Mouse (Mus musculus): Measurements from ENCODE around the gene Psors1c2. TPM values are rescaled to one million over a fixed set of nuclear protein-coding genes. Genes with fewer than 3 reads are reported as not detected.

Gene Psors1c2
- polyA plus RNA-seq, 1 experiment from 2014 or later, result 0.60 TPM

DNA sequence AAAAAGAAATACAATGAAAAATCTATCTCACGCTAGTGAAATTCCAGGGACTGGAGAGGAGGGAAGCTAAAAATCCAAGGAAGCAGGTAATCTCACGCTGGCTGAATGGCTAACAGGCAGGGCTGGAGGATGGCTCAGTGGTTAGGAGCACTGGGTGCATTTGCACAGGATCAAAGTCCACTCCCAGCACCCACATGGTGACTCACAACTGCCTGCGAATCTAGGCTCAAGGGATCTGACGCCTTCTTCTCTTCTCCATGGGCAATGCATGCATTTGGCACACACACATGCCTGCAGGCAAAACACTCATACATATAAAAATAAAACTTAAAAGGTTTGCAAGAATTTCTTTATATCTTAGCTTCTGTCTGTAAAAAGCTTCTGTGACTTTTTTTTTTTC lies 4.4 kb downstream of the Psors1c2 start:
- Histone ChIP-seq H3K27ac (ENCODE audit: low read length) (no peak overlapping the region), H3K9me3 (replicated peaks; ENCODE audit: control insufficient read depth, low read length, poor library complexity, severe bottlenecking) (no peaks in the 10 kb centered on the region), H3K9ac (ENCODE audit: low read depth, low read length) (no peak overlapping the region), H3K27me3 (ENCODE audit: control insufficient read depth, insufficient read depth, low read depth, low read length) (no peaks in the 10 kb centered on the region), H3K4me3 (ENCODE audit: low read depth, low read length) (no peak overlapping the region), H3K36me3 (ENCODE audit: control insufficient read depth, insufficient read depth, low read length) (no peaks in the 10 kb centered on the region), H3K4me1 (ENCODE audit: control insufficient read depth, insufficient read depth, low read length) (no peaks in the 10 kb centered on the region), H3K4me2 (ENCODE audit: low read length) (no peak overlapping the region)
- WGBS, result 87% methylated on average over 4 of the region's 4 CpGs
- ATAC-seq, result no peak

DNA sequence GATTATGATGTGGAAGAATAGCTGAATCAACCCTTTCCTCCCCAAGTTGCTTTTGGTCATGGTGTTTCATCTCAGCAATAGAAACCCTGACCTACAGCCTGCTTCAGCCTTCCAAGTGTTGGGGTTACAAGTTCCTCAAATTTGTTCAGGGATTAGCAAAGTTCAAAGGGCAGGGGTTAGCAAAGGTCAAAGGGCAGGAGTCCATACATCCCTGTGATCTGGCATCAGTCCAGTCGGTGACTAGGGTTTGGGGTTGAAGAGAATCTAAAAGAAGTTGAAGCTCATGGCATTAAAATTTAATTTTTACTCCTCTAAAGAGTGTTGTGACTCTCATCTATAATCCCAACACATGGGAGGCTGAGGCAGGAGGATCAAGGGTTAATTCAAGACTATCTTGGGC lies 5.5 kb downstream of the Psors1c2 start:
- no peaks in the 10 kb centered on the region for H3K9me3 ChIP-seq (replicated peaks; ENCODE audit: control insufficient read depth, low read length, poor library complexity, severe bottlenecking)
- no peak for ATAC-seq
- 90% methylated on average over 1 of the region's 1 CpGs for WGBS

DNA sequence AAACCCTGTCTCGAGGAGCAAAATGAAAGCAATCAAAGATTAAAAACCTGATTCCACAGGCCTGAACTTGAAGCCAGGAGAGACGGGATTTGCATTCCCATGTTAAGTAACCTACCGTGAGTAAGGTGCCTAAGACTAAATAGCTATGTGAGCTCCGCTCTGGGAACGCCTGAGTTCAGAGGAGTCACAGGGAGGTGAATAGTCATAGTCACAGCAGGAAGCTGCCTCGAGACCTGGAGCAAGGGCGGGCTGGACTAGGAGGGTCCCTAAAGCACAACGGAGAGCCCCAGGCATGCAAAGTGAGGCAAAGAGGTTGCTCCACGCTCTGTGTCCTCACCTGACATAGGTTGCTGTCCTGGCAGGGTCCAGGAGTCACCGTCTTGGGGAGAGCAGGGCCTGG lies 6.5 kb downstream of the Psors1c2 start:
- Histone ChIP-seq H3K4me2 (ENCODE audit: low read length) (no peak overlapping the region), H3K4me3 (ENCODE audit: low read depth, low read length) (no peak overlapping the region), H3K27ac (ENCODE audit: low read length) (no peak overlapping the region), H3K36me3 (ENCODE audit: control insufficient read depth, insufficient read depth, low read length) (no peaks in the 10 kb centered on the region), H3K9ac (ENCODE audit: low read depth, low read length) (no peak overlapping the region), H3K4me1 (ENCODE audit: control insufficient read depth, insufficient read depth, low read length) (no peaks in the 10 kb centered on the region; the same call in 1 of the 2 replicates), H3K27me3 (ENCODE audit: control insufficient read depth, insufficient read depth, low read depth, low read length) (no peaks in the 10 kb centered on the region), H3K9me3 (replicated peaks; ENCODE audit: control insufficient read depth, low read length, poor library complexity, severe bottlenecking) (no peaks in the 10 kb centered on the region)
- ATAC-seq, result no peak
- 53% methylated on average over 10 of the region's 10 CpGs for WGBS

More for the DNA sequence above, 5.5 kb downstream of the Psors1c2 start:
- no peak overlapping the region for H3K4me3 ChIP-seq (ENCODE audit: low read depth, low read length)
- no peaks in the 10 kb centered on the region for H3K27me3 ChIP-seq (ENCODE audit: control insufficient read depth, insufficient read depth, low read depth, low read length)
- H3K4me2 ChIP-seq (ENCODE audit: low read length), result no peak overlapping the region
- H3K27ac ChIP-seq (ENCODE audit: low read length), result no peak overlapping the region
- no peak overlapping the region for H3K9ac ChIP-seq (ENCODE audit: low read depth, low read length)
- H3K4me1 ChIP-seq (ENCODE audit: control insufficient read depth, insufficient read depth, low read length), result no peaks in the 10 kb centered on the region; the same call in 1 of the 2 replicates
- no peaks in the 10 kb centered on the region for H3K36me3 ChIP-seq (ENCODE audit: control insufficient read depth, insufficient read depth, low read length)

DNA sequence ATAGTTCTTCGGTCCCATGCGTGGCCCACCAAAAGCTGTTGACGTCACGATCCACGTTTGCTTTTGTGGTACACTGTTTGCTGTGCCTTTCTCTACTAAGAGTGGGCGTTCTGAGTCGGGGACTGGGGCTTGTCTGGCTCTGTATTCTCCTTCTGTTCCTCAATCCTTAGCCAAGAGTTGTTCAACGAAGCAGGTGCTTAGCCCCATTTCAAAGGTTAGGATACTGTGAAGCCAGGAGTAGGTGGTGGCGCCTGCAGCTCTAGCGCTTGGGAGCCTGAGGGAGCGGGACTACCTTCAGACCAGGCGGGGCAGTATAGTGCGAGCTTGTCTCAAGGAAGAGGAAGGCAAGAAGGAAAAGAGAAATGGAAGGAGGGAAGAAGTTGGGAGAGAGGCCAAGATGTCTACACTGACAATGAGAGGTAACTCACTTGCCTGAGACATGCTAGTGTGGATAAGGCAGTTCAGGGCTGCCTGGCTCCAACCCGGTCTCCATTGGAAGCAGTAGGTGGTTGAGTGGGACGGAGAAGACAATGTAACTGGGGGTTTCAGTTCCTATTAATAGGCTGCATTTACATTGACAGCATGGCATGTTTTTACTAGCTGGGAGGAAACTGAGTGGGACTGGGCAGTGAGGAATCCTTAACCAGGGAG lies 9.9 kb downstream of the Psors1c2 start:
- Histone ChIP-seq H3K4me2 (ENCODE audit: low read length) (peak overlapping the region; percentile 25; the same call in 1 of the 2 replicates), H3K27me3 (ENCODE audit: control insufficient read depth, insufficient read depth, low read depth, low read length) (no peaks in the 10 kb centered on the region), H3K4me3 (ENCODE audit: low read depth, low read length) (no peak overlapping the region), H3K9me3 (replicated peaks; ENCODE audit: control insufficient read depth, low read length, poor library complexity, severe bottlenecking) (no peaks in the 10 kb centered on the region), H3K4me1 (ENCODE audit: control insufficient read depth, insufficient read depth, low read length) (no peaks in the 10 kb centered on the region; the same call in none of the 2 replicates), H3K36me3 (ENCODE audit: control insufficient read depth, insufficient read depth, low read length) (no peaks in the 10 kb centered on the region), H3K27ac (ENCODE audit: low read length) (no peak overlapping the region), H3K9ac (ENCODE audit: low read depth, low read length) (no peak overlapping the region)
- WGBS, result 77% methylated on average over 15 of the region's 15 CpGs
- no peak for ATAC-seq

DNA sequence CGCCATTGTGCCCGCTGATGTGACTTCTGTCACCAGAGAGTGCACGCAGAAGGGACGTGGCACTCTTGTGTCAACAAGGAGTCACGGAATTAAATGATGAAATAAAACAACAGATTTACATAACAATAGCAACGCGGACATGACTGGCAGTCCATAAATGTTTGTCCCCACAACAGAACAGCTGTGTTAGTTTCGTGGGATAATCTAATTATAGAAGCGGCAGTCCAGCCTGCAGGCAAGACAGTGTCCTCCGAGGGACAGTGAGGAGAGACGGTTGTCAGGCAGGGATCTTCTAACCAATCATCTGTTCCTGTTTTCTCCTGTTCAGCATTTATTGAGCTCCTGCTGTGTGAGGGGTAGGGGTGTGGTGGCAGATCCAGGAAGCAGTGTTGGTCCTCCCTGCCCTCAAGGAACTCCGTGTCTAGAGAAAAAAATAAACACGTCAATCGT lies 10.4 kb downstream of the Psors1c2 start:
- no peak overlapping the region for H3K9ac ChIP-seq (ENCODE audit: low read depth, low read length)
- no peaks in the 10 kb centered on the region for H3K36me3 ChIP-seq (ENCODE audit: control insufficient read depth, insufficient read depth, low read length)
- H3K4me2 ChIP-seq (ENCODE audit: low read length), result peak overlapping the region; percentile 25; the same call in 1 of the 2 replicates
- 18% methylated on average over 14 of the region's 14 CpGs for WGBS
- H3K9me3 ChIP-seq (replicated peaks; ENCODE audit: control insufficient read depth, low read length, poor library complexity, severe bottlenecking), result no peaks in the 10 kb centered on the region
- no peaks in the 10 kb centered on the region for H3K27me3 ChIP-seq (ENCODE audit: control insufficient read depth, insufficient read depth, low read depth, low read length)
- no peaks in the 10 kb centered on the region; the same call in none of the 2 replicates for H3K4me1 ChIP-seq (ENCODE audit: control insufficient read depth, insufficient read depth, low read length)
- H3K27ac ChIP-seq (ENCODE audit: low read length), result no peak overlapping the region
- ATAC-seq, result no peak
- H3K4me3 ChIP-seq (ENCODE audit: low read depth, low read length), result no peak overlapping the region

DNA sequence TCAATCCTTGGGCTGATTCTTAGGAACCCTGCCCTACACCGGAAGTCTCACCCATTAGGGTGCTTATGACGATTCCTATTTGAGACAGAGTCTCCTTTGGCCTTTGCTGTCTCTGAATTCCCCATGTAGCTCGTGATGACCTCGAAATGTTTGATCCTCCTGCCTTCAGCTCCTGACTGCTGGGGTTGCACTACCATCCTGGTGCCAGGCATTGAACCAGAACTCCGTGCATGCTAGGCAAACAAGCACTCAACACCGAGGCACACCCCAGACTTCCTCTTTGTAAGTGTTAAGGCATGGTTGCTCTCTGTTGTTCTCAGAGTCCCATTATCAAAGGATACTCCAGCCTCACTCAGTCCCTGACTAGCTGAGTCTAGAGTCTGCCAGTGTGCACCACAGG lies 11.0 kb downstream of the Psors1c2 start:
- no peak overlapping the region for H3K4me2 ChIP-seq (ENCODE audit: low read length)
- H3K4me3 ChIP-seq (ENCODE audit: low read depth, low read length), result no peak overlapping the region
- H3K9ac ChIP-seq (ENCODE audit: low read depth, low read length), result no peak overlapping the region
- H3K27me3 ChIP-seq (ENCODE audit: control insufficient read depth, insufficient read depth, low read depth, low read length), result no peaks in the 10 kb centered on the region
- no peak overlapping the region for H3K27ac ChIP-seq (ENCODE audit: low read length)
- no peak for ATAC-seq
- H3K4me1 ChIP-seq (ENCODE audit: control insufficient read depth, insufficient read depth, low read length), result no peaks in the 10 kb centered on the region; the same call in none of the 2 replicates
- no peaks in the 10 kb centered on the region for H3K36me3 ChIP-seq (ENCODE audit: control insufficient read depth, insufficient read depth, low read length)
- no peaks in the 10 kb centered on the region for H3K9me3 ChIP-seq (replicated peaks; ENCODE audit: control insufficient read depth, low read length, poor library complexity, severe bottlenecking)
- 77% methylated on average over 6 of the region's 6 CpGs for WGBS

DNA sequence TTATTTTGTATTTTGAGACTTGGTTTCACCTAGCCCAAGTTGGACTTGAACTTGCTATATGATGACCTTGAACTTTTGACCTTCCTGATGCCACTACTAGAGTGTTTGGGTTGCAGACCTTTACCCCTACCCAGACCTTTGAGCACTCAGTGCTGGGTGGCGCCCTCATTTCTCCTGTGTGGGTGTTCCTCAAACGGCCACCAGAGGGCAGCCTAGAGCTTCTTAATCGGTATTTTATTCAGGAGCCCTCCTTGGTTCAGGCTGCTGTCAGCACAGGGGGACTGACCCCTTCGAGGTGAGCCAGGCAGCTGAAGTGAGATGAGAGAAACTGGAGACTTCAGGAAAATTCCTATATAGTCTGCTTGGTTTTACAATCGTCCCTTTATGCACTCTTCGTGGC lies 11.7 kb downstream of the Psors1c2 start:
- no peak overlapping the region for H3K4me3 ChIP-seq (ENCODE audit: low read depth, low read length)
- 33% methylated on average over 6 of the region's 6 CpGs for WGBS
- H3K9me3 ChIP-seq (replicated peaks; ENCODE audit: control insufficient read depth, low read length, poor library complexity, severe bottlenecking), result no peaks in the 10 kb centered on the region
- H3K36me3 ChIP-seq (ENCODE audit: control insufficient read depth, insufficient read depth, low read length), result no peaks in the 10 kb centered on the region
- H3K27ac ChIP-seq (ENCODE audit: low read length), result no peak overlapping the region
- no peak overlapping the region for H3K9ac ChIP-seq (ENCODE audit: low read depth, low read length)
- peaks cover 4% of the 10 kb centered on the region for H3K4me1 ChIP-seq (ENCODE audit: control insufficient read depth, insufficient read depth, low read length)
- H3K4me2 ChIP-seq (ENCODE audit: low read length), result no peak overlapping the region
- H3K27me3 ChIP-seq (ENCODE audit: control insufficient read depth, insufficient read depth, low read depth, low read length), result no peaks in the 10 kb centered on the region
- ATAC-seq, result no peak

DNA sequence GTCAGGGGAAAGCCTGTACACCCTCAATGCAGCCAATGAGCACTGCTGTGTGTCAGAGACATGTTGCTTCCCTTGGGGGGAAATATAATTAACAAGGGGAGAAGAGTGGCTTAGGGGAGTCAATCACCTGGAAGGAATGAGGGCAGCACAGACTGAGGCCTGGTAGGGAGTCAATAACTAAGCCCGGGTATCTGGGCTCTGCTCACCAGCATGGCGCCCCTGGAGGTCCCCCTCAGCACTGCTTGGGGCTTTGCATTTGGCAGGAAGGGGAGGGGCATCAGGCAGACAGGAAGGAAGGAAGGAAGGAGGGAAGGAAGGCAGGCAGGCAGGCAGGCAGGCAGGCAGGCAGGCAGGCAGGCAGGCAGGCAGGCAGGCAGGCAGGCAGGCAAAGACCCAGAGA lies 14.5 kb downstream of the Psors1c2 start:
- WGBS, result 27% methylated on average over 2 of the region's 2 CpGs
- Histone ChIP-seq H3K27ac (ENCODE audit: low read length) (no peak overlapping the region), H3K9me3 (replicated peaks; ENCODE audit: control insufficient read depth, low read length, poor library complexity, severe bottlenecking) (no peaks in the 10 kb centered on the region)

DNA sequence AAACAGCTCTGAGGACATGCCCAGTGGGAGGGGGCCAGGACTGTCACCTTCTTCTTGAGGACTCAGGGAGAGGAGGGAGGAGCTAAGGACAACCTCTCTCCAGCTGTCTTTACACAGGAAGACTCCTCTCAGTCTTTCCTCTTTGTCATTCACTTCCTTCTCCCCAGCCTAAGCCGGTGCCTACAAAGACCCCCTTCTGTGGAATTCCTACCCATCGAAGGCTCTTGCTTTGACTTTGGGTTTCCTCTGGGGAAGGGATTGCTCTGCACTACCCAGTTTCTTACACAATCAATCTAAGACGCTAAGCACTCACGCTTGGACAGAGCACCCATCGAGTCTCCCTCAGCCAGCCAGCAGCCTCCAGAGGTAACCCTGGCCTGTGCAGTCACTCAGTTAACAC lies 15.6 kb downstream of the Psors1c2 start:
- H3K4me1 ChIP-seq (ENCODE audit: control insufficient read depth, insufficient read depth, low read length), result peaks cover 4% of the 10 kb centered on the region; the same call in 1 of the 2 replicates
- no peak overlapping the region for H3K4me2 ChIP-seq (ENCODE audit: low read length)
- WGBS, result 8% methylated on average over 5 of the region's 5 CpGs
- no peak overlapping the region for H3K4me3 ChIP-seq (ENCODE audit: low read depth, low read length)
- no peaks in the 10 kb centered on the region for H3K36me3 ChIP-seq (ENCODE audit: control insufficient read depth, insufficient read depth, low read length)
- H3K9me3 ChIP-seq (replicated peaks; ENCODE audit: control insufficient read depth, low read length, poor library complexity, severe bottlenecking), result no peaks in the 10 kb centered on the region
- ATAC-seq, result no peak
- H3K27ac ChIP-seq (ENCODE audit: low read length), result no peak overlapping the region
- H3K9ac ChIP-seq (ENCODE audit: low read depth, low read length), result no peak overlapping the region
- no peaks in the 10 kb centered on the region for H3K27me3 ChIP-seq (ENCODE audit: control insufficient read depth, insufficient read depth, low read depth, low read length)

More for the DNA sequence above, 14.5 kb downstream of the Psors1c2 start:
- H3K4me1 ChIP-seq (ENCODE audit: control insufficient read depth, insufficient read depth, low read length), result peaks cover 4% of the 10 kb centered on the region
- no peak overlapping the region for H3K4me3 ChIP-seq (ENCODE audit: low read depth, low read length)
- H3K36me3 ChIP-seq (ENCODE audit: control insufficient read depth, insufficient read depth, low read length), result no peaks in the 10 kb centered on the region
- H3K9ac ChIP-seq (ENCODE audit: low read depth, low read length), result no peak overlapping the region
- H3K4me2 ChIP-seq (ENCODE audit: low read length), result no peak overlapping the region
- no peak for ATAC-seq
- no peaks in the 10 kb centered on the region for H3K27me3 ChIP-seq (ENCODE audit: control insufficient read depth, insufficient read depth, low read depth, low read length)
